Mouse (Mus musculus) c-Kit-positive CD71-positive TER-119-negative erythroid progenitor cells, embryonic 14.5 days (primary cell): ENCODE results near the gene Eif3k.

ENCODE experiments used
- DNase-seq: peaks from one replicate; pipeline ENCODE4 v3.0.0-alpha.2; 2013; ENCODE audit warnings: low read depth

The Eif3k gene

DNA sequence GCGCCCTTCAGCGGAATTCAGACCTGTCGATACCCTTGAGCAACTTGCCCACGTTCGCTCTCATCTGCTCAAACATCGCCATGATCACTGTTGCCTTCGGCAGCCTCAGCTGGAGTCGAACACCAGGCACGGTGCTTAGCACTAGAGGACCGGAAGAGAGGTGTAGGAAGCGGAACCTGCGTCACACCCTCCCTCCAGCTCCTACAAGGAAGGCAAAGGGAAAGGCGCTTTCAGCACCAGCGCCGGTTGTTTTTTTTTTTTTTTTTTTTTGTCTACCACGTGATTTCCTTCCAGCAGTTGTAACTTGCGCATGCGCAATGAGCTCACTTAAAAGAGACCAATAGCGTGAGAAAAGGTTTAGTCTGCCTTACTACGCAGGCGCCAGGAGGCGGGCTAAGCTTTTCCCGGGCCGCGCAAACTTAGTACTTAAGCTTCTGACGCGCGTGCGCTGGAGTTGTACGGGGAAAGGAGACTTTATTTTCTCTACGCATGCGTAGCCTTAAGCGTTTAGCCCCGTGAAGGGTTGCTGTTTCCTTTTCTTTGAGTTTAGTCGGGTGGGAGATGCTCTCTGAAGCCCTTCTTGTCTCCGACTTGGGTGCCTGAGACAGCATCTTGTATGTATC is at the start of gene Eif3k, which contains the start of gene Map4k1:
Eif3k (minus strand) TSS at position 214 of the 623 bp plus-strand sequence.
Map4k1 (plus strand) TSS at position 400 of the 623 bp plus-strand sequence.
- DNase-seq = peak; percentile 100

DNA sequence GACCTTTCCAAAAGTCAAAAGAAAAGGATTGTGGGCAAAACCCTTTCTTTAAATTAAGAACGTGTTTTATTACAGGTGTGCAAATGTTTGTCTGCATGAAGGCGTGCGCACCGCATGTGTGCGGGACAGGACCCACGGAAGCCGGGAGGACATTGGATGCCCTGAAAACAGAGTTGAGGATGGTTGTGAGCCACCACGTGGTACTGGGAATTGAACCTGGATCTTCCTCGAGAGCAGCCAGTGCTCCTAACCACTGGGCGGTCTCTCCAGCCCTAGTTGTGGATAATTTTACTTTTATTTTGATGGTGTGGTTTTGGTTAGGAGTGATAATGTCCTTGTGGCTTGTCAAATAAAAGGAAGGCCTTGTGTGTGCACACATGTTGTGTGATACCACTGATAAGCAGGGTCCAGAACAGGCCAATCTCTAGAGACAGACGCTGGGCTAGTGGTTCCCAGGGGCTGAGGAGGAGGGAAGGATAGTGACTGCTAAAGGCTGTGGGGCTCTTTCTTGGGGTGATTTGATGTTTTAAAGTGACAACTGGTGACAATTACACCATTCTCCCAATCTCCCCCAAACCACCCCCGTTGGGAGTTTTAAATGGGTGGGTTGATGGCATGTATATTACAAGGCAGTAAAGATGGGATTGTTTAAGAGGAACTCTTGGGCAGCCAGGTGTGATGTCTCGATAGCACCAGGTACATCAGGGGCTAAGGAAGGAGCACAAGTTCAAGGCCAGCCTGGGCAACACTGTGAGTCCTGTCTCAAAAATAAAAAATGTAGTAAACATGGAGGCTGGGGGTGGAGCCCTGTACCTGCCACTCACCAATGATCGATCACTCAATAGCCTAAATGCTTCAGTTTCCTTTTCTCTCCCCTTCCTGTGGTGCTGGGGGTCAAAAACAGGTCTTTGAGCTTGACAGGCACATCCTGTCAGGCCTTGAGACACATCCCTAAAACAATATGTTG is 48.3 kb upstream of the Eif3k start:
- DNase-seq = peak; percentile 82

DNA sequence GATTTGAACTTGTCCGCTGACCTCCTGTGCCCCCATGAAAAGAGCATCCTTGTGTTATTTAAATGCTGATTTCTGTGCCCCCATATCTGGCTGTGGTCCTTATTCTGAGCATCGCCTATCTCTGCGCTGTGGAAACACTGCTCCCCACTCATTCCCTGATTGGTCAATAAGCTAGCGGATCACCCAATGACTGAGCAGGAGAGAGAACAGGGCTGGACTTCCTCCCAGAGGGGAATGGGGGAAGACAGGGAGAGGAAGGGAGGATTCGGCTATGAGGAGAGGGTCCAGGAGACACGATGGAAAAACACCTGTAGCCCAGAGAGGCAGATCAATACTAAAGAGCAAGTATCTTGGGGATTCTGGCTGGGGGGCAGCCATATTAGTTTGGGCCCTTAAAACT is 47.1 kb upstream of the Eif3k start:
- no peak for DNase-seq

DNA sequence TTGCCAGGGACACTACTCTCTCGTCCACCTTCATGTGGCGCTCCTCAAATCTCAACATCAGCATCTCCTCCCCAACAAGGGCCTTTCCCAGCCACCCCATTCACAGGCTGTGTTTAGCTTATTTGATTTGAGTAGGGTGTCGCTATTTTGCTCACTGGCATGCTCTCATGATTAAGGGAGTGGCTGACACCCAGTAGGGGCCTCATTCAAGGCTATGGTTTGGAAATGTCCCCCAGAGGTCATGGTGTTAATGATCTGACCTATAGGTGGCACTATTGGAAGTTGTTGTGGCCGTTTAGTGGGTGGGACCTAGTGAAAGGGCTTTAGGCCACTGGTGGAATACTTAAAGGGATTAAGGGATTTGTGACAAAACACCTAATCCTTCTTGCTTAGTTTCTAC is 45.1 kb upstream of the Eif3k start:
- DNase-seq = no peak

DNA sequence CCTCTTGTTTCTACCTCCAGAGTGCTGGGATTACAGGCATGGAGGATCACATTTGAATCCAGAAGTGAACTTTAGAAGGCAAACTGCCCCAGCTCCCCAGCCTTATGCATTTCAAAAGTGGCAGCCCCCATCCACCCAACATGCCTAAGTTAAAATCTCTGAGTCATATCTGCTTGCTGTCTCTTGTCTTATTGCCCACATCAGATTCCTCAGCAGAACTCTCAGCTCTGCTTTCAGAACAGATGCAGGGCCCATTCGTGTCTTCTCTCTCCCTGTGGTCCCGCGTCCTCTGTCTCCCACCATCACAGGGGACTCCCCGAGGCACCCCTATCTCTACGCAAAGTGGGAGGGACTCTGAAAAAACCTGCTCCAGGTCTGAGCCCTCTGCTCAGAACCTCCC is 44.5 kb upstream of the Eif3k start:
- no peak for DNase-seq

DNA sequence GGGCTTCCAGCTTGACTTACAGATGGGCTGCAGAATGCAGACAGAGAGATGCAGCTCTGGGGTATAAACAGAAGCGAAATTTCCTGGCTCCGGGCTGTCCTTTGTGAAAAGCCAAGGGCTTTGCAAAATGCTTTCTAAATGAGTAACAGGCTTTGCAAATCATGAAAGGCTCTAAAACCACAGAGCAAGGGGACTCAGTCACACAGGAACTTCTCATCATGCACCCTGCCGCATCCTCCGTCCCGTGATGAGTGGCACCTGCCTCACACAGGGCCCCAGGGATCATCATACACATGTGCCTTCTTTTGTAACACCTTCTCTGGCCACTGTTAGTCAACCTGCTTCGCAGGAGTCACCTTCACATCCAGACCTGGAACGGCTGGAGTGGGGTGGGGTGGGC is 43.9 kb upstream of the Eif3k start:
- no peak for DNase-seq

DNA sequence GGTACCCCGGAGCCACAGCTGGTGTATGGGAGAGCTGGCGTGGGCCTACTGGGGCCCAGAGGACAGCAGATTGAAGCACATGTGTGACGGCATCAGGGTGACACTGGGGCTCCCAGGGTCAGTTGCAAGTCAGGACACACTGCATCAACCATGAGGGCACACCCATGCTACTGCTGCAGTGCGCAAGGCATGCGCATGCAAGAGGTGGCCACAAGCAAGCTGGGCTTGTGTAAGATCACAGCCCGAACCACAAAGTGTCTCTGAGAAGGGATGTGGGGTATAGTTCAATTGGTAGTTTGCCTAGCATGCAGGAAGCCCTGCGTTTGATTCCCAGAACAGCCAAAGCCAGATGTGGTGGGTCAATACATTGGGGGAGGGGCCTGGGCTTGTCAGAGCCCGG is 41.9 kb upstream of the Eif3k start:
- DNase-seq = no peak

DNA sequence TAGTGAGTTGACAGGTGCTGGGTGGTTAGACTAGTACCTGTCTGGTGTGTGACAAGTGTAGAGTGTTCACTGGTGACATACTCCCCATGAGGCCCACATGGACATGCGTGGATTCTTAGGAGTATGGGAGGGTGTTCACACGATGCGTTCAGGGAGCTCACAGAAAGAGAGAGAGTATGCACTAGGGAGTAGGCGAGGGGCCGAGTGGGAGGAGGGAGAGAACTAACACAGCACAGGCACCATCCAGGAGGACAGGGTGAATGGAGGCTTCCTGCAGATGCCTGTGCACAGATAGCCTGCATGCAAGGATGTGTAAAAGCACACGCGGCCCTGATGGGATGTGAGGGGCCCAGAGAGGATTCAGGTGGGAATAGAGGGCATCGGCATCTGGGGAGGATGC is 40.8 kb upstream of the Eif3k start:
- no peak for DNase-seq

DNA sequence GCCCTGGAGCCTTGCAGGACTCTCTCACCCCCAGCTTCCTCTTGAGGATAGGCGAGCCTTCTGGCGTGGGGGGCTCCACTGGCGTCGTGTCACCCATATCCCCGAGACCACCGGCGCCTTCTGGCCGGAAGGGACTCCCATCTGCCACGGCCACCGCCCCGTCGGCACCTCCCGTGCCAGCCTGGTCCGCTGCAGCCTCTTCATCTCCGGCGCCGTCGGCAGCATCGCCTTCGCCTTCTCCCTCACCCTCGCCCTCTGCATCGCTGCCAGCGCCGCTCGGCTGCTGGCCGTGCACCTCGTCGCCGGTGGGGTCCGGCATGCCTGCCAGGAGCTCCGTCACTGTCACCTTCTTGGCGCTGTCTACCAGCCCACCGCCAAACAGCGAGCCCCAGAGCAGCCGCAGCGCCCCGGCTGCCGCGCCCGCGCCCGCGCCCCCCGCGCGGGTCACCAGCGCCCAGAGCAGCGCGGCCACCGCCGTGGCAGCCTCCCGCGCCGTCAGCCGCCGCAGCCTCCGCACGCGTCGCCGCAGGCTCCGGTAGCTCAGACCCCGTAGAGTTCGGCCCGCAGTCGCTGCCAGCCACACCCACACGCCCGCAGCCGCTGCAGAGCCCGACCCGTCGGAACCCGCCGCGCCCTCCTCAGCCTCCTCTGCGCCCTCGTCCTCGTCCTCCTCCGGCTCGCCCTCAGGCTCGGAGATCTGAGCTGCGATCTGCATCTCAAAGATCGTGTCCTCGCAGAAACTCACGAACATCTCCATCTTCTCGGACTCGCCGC is 38.0 kb upstream of the Eif3k start:
- no peak for DNase-seq

DNA sequence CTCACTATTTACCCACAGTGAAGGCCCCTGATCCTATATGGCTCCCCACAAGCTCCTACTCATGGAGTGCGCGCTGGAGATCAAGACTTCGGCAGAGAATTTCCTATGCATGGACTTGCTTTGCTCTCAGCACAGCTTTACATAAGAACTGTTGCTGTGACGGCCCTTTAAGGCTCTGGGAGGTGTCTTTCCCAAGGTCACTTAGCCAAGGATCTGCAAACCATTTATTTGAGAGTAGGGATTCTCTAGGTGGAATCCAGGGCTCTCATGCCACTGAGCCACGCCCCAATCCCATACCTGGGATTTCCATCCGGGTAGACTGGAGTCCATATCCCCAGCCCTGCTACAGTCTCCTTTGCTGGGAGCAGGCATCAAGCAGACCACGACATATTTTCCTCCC is 35.6 kb upstream of the Eif3k start:
- no peak for DNase-seq

DNA sequence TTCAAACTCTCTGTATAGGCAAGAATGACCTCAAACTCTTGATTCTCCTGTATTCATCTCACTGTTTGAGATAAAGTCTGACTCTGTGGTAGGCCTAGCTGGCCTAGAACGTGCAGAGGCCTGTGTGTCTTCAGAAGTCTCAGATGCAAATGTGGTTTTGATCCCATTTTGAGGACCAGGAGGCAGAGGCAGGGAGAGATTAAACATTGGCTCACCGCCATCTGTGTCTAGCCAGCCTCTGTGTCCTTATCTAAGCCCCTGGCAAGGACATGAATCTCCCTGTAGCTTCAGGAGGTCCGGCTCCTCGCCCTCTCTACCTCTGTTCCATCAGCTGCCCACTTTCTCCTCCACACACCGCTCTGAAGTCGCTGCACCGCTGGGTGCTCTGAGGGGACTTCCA is 34.8 kb upstream of the Eif3k start:
- no peak for DNase-seq

DNA sequence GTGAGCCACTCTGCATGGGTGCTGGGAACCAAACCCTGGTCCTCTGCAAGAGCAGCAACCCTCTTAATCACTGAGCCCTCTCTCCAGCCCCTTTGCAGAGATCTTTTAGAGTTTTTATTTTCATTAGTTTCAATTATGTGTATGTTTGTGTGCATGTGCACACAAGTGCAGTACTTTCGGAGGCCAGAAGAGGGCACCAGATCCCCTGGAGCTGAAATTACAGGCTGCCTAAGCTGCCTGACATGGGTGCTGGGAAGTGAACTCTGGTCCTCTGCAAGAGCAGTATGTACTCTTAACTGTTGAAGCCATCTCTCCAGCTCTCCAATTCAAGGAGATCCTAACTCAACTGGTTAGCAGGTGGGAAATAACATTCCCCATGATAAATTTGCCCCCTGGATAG is 33.3 kb upstream of the Eif3k start:
- no peak for DNase-seq

DNA sequence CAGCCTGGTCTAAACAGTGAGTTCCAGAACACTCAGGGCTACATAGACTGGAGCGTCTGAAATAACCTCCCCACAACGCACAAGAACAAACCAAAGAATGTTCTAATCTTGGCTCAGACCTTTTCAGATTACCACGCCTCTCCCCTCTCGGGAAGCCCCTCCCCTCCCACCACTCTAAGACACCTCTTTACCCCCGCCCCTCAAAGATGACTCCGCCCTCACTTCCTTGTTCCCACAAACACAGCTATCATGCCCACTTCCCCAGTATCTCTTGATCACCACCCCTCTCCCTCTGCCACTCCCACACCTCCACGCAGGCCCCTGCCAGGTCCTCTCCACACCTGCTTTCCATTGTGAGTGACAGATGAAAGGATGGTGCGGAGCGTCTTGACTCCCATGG is 27.1 kb upstream of the Eif3k start:
- DNase-seq = no peak

DNA sequence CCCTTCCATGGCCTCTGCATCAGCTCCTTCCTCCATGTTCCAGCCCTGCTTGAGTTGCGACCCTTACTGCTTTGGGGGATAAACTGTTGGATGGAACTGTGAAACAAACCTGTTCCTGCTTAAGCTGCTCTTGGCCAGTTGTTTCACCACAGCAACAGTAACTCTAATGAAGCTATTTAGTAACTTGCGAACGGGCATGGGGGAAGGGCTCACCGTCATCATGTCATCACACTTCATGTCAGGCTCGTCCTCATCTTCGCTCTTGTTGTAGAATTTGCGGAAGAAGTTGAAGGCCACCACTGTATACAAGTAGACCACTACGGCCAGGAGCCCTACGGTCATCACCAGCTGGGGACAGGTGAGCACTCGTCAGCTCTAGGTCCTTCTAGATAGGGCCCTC is 26.5 kb upstream of the Eif3k start:
- no peak for DNase-seq

DNA sequence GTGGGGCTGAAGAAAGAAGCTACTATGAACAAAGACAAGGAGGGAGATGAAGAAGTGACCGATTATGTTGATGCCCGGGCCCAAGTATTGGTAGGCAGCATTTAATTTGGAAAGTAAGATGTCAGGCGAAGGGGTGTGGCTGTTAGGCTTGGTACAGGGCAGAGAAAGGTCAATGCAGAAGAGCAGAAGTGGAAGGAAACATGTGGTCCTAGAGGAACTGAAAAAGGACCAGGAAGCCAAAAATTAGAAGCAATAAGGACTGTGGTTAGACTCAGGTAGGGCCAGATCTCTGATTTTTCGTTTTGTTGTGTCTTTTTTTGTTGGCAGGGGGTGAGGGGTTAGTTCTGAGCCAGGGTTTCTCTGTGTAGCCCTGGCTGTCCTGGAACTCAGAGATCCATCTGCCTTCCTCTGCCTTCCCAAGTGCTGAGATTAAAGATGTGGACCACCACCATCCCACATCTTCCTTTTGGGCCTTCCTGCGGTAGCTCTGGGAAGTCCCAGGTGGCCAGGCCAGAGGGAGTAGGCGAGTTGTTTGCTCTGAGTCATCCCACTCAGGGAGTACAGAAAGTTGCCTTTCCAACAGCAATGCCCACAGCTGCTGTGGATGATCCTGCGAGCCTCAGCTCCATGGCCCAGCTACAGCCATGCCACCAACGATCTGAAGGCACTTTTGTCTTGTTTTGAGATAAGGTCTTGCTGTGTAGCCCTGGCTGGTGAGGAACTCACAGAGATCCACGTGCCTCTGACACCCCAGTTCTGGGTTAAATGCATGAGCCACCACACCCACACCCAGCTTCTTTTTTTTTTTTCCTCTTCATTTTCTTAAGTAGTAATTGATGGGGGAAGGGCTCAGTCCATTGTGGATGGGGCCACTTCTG is 25.8 kb upstream of the Eif3k start:
- DNase-seq = no peak

DNA sequence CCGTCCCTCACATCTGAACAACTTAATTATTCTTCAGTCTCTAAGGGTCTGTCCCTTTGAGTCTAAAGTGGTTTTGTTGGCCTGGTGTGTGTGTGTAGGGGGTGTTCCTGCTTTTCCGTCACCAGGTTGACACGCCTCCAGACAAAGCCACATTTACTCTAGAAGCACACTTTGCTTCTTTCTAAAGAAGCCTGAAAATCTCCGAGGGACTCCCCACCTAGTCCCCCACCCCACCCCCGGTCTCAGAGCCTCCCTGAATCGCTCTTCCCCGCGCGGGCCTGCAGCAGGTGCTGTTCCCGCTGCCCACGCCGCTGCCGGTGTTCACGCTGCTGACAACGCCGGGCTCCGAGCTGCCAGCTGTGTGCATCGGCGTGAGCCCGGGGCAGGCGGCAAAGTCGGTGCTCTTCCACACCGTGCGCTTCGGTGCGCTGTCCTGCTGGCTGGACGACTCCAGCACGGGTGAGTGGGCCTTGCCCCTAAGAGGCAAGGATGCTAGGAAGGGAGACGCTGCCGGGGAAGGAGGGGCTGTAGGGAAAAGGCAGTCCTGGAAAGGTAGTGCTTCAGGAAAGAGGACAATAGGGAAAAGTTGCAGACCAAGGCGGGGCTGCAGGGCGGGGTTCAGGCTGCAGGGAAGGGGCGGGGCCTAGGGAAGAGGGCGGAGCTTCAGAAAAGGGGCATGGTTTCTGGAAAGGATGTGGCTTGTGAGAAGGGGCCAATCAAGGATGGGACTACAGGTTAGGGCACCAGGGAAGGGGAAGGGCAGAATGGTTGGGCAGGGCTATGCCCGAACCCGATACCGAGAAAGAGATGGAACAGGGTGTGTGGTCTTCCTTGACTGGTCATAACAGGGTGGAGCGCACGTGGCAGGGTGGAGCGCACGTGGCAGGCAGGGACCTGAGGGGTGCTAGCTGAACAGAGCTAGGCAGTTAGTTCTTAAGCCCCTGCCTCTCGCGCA is 19.3 kb upstream of the Eif3k start:
- peak; percentile 82 for DNase-seq

DNA sequence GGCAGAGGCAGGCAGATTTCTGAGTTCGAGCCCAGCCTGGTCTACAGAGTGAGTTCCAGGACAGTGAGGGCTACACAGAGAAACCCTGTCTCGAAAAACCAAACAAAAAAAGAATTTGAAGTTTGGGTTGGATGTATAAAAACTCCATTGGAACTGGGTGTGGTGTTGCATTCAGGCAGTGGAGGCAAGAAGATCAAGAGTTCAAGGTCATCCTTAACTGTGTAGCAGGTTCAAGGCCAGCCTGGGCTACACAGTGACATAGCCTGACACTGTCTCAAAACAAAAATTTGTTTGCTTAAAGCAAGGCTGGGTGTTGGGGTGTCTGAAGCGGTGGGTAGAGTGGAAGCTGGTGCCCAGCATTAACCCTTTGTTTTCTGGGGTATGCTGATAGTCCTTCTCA is 11.7 kb upstream of the Eif3k start:
- DNase-seq = no peak

DNA sequence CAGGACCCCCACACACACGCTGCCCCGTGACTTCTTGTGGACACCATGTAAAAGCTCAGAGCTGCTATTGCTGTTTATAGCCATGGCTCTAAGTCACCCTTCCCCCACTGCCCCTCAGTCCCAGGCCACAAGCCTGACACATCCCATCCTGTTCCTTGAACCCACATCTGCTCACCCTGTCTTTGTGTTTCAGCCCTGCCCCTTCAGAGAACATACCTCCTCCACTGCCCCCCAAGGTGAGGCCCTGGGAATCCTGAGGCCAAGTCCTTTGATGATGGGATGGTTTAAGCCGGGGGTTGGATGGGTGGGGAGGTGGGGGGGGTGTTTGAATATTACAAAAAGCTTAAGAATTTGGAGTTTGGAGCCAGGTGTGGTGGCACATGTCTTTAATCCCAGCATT is 11.3 kb upstream of the Eif3k start:
- DNase-seq = no peak

DNA sequence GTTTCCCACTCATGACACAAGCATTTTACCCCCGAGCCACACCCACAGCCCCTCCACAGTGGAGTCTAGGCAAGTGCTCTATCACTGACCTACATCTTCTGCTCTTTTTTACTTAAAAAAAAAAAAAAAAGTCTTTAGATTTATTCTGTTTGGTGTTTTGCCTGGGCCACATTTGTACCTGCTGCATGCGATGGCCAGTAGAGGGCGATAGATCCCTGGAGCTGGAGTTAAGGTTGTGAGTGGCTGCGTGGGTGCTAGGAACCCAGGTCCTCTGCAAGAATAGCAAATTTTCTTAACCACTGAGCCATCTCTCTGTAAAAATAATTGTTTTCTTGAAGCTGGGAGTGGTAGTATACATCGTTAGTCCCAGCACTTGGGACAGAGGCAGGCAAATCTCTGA is 10.0 kb upstream of the Eif3k start:
- no peak for DNase-seq

DNA sequence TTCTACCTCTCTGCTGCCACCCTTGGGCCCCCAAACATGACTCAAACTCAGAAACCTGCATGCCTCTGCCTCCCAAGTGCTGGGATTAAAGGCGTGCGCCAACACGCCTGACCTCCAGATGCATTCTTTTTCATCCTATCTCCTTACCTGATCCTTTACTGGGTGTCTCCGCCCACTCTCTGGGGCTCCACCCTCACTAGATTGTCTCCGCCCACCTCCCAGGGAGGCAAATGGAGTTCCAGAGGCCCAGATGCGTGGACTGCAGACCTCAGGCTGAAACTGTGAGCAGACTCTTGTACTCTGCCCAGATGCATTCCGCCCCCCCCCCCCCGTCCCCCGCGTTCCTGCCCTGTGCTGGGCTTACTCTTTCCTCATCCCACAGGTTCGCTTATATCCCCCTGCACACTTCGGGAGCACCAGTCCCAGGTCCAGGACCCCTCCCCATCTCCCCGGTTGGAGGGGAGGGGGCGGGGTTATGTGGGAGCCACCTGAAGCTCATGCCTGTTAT is 9.2 kb upstream of the Eif3k start:
- DNase-seq = no peak
